Mouse (Mus musculus): ENCODE measurements around the gene Prb1.
"Not testable (repeated sequence)": the region's sequence is repeated elsewhere in the genome, so short reads cannot be mapped to it uniquely, and the experiment has no call there.

Gene Prb1

DNA sequence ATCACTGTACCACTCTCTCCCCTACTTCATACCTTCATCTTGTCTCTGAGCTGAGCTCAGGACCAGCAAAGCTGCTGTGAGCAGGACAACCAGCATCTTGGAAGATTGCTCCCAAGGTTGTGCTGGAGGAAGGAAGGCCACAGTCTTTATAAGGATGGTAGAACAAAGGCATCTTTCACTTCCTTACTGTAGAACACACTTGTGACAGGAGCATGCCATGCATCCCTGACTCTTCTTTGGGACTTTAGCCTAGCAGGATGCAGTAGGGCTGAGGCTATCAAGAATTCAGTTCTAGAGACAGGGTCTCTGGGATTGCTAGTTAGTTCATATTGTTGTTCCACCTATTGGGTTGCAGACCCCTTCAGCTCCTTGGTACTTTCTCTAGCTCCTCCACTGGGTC, at the start of gene Prb1:
Prb1 (minus strand) TSS at position 101 of the 400 bp plus-strand sequence.
- DNase-seq = not testable (repeated sequence)

Data from right cerebral cortex, adult 18-20 months (tissue).